Mouse (Mus musculus): ENCODE data around the gene Olfr1354. TPM values are rescaled to one million over a fixed set of nuclear protein-coding genes. Genes with fewer than 3 reads are reported as not detected.
"Not testable (repeated sequence)": the region's sequence is repeated elsewhere in the genome, so short reads cannot be mapped to it uniquely, and the experiment has no call there.

The Olfr1354 gene
- total RNA-seq (2022): not detected

DNA sequence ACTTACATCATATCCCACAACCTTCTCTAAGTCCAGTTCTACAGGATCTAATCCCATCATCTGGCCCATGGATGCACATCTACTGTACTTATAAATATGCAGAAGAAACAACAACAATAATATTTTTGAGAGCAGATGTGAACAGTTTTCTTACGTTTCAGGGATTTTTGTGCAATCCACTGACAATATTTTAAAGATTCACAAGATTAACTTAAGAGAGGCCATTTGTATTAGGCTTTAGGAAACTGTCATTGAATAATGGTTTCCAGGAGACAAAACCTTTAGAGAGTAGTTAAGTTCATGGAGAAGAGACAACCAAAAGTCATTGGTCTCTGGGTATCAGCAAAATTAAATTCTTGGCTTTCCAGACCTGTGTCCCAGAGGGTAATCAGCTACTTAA lies at the start of gene Olfr1354:
Gene Olfr1354, plus strand, starts transcription at position 301 of the 400 bp plus-strand sequence.
- not testable (repeated sequence) for DNase-seq (ENCODE audit: low spot score in 2 of 2)

DNA sequence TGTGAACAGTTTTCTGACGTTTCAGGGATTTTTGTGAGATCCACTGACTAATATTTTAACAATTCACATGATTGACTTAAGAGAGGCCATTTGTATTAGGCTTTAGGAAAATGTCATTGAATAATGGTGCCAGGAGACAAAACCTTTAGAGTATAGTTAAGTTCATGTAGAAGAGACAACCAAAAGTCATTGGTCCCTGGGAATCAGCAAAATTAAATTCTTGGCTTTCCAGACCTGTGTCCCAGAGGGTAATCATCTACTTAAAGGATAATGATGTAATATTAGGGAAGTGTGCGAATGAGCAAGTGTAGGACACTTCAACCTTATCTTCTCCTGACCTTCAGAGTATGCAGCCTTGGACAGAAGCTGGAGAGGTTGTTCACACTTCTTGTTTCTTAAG lies 37.7 kb upstream of the Olfr1354 start, which contains the start of gene Olfr1355:
Gene Olfr1355, plus strand, starts transcription at position 301 of the 400 bp plus-strand sequence.
- DNase-seq (ENCODE audit: low spot score in 2 of 2): no peak

DNA sequence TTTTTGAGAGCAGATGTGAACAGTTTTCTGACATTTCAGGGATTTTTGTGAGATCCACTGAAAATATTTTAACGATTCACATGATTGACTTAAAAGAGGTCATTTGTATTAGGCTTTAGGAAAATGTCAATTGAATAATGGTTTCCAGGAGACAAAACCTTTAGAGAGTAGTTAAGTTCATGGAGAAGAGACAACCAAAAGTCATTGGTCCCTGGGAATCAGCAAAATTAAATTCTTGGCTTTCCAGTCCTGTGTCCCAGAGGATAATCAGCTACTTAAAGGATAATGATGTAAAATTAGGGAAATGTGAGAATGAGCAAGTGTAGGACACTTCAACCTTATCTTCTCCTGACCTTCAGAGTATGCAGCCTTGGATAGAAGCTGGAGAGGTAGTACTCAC lies 37.4 kb downstream of the Olfr1354 start, which contains the start of gene Olfr8:
Gene Olfr8, plus strand, starts transcription at position 301 of the 400 bp plus-strand sequence.
- not testable (repeated sequence) for DNase-seq (ENCODE audit: low spot score in 2 of 2)

DNA sequence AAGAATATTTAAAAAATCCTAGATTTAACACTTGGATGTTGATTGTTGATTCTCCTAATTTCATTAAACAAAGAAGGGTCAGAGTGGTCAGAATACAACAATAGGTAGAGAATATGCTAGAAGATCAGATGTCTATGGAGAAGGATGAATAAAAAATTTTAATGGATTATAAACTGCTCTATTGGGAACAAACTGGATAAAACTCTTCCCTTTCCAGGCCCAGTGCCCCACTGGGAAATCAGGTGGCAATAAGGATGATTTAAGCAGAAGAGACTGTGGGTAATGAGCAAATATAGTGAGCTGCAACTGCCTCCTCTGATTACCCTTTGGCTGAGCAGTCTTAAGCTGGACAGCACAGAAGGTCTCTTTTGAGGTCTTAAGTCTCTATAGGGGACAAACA lies 50.0 kb downstream of the Olfr1354 start, which contains the start of gene Olfr1353:
Gene Olfr1353, plus strand, starts transcription at position 301 of the 400 bp plus-strand sequence.
- not testable (repeated sequence) for DNase-seq (ENCODE audit: low spot score in 2 of 2)

Other genes with a start within 250 kb of the Olfr1354 start
- gene Casp14, start 194.9 kb upstream of the Olfr1354 start, total RNA-seq (2022): not detected
- not detected for gene Ccdc105, start 160.1 kb upstream of the Olfr1354 start, total RNA-seq (2022)
- not detected for gene Slc1a6, start 132.7 kb upstream of the Olfr1354 start, total RNA-seq (2022)
- gene Olfr1356, start 61.0 kb upstream of the Olfr1354 start, total RNA-seq (2022): not detected
- not detected for gene Olfr1355, start 37.6 kb upstream of the Olfr1354 start, total RNA-seq (2022)
- gene Olfr8, start 37.5 kb downstream of the Olfr1354 start, total RNA-seq (2022): not detected
- not detected for gene Olfr1353, start 50.1 kb downstream of the Olfr1354 start, total RNA-seq (2022)
- not detected for gene Olfr1352, start 67.9 kb downstream of the Olfr1354 start, total RNA-seq (2022)
- gene Olfr1351, start 99.3 kb downstream of the Olfr1354 start, total RNA-seq (2022): not detected
- gene Olfr57, start 115.6 kb downstream of the Olfr1354 start, total RNA-seq (2022): not detected
- 10 to 100 TPM in 3 of 4 experiments, 1 to 10 TPM in 1; 9.6 to 12.1 (median 10.8) TPM for gene 2610008E11Rik, start 184.4 kb downstream of the Olfr1354 start, total RNA-seq (2022)
- gene Vmn2r80, start 235.6 kb downstream of the Olfr1354 start, total RNA-seq (2022): not detected